Mouse (Mus musculus): Measurements from ENCODE around the gene Crmp1. TPM values are rescaled to one million over a fixed set of nuclear protein-coding genes. Genes with fewer than 3 reads are reported as not detected.

The Crmp1 gene
- total and polyA plus RNA-seq, 3 experiments: not detected

GRCm38 (mm10) chr5:37227956-37228680, 13.6 kb upstream of the Crmp1 start:
- Histone ChIP-seq H3K27me3 (ENCODE audit: insufficient read depth, low read length) (no peaks in the 10 kb centered on the region), H3K36me3 (replicated peaks) (no peaks in the 10 kb centered on the region), H3K4me3 (ENCODE audit: low read depth, low read length) (no peak overlapping the region), H3K4me1 (ENCODE audit: insufficient read depth, low read depth, low read length) (no peaks in the 10 kb centered on the region), H3K9me3 (replicated peaks) (peaks cover 13% of the 10 kb centered on the region)
- DNase-seq (ENCODE audit: low spot score): no peak
- no peak for TF ChIP-seq GATA2 (IDR thresholded peaks at IDR 0.05; ENCODE audit: borderline replicate concordance, low read depth, low read length)
- no peak for TF ChIP-seq POLR2AphosphoS5 (IDR thresholded peaks at IDR 0.05; ENCODE audit: insufficient replicate concordance, low read depth, low read length)
- TF ChIP-seq TAL1 (conservative IDR thresholded peaks at IDR 0.05; ENCODE audit: low read depth, low read length): no peak
- no peak for ATAC-seq (ENCODE audit: extremely low read depth, insufficient number of reproducible peaks, low FRiP score, poor library complexity, severe bottlenecking)

GRCm38 (mm10) chr5:37228894-37229293, 12.8 kb upstream of the Crmp1 start:
- DNase-seq (ENCODE audit: low spot score) (no peak), ATAC-seq (ENCODE audit: extremely low read depth, insufficient number of reproducible peaks, low FRiP score, poor library complexity, severe bottlenecking) (no peak)
- Histone ChIP-seq H3K4me3 (ENCODE audit: low read depth, low read length) (no peak overlapping the region), H3K9me3 (replicated peaks) (peaks cover 15% of the 10 kb centered on the region), H3K4me1 (ENCODE audit: insufficient read depth, low read depth, low read length) (no peaks in the 10 kb centered on the region), H3K27me3 (ENCODE audit: insufficient read depth, low read length) (no peaks in the 10 kb centered on the region), H3K36me3 (replicated peaks) (no peaks in the 10 kb centered on the region)
- TF ChIP-seq GATA1 (IDR thresholded peaks at IDR 0.05; ENCODE audit: borderline replicate concordance, low read length) (no peak), GATA2 (IDR thresholded peaks at IDR 0.05; ENCODE audit: borderline replicate concordance, low read depth, low read length) (no peak), TAL1 (conservative IDR thresholded peaks at IDR 0.05; ENCODE audit: low read depth, low read length) (no peak), POLR2AphosphoS5 (IDR thresholded peaks at IDR 0.05; ENCODE audit: insufficient replicate concordance, low read depth, low read length) (no peak), CTCF (IDR thresholded peaks at IDR 0.05; ENCODE audit: low read depth, low read length) (no peak)

GRCm38 (mm10) chr5:37233010-37233557, 8.7 kb upstream of the Crmp1 start:
- Histone ChIP-seq H3K36me3 (replicated peaks) (no peaks in the 10 kb centered on the region), H3K4me3 (ENCODE audit: low read depth, low read length) (no peak overlapping the region), H3K9me3 (replicated peaks) (peaks cover 22% of the 10 kb centered on the region), H3K27me3 (ENCODE audit: insufficient read depth, low read length) (no peaks in the 10 kb centered on the region), H3K4me1 (ENCODE audit: insufficient read depth, low read depth, low read length) (no peaks in the 10 kb centered on the region)
- TF ChIP-seq CTCF (IDR thresholded peaks at IDR 0.05; ENCODE audit: low read depth, low read length) (no peak), GATA2 (IDR thresholded peaks at IDR 0.05; ENCODE audit: borderline replicate concordance, low read depth, low read length) (no peak), TAL1 (conservative IDR thresholded peaks at IDR 0.05; ENCODE audit: low read depth, low read length) (no peak), POLR2AphosphoS5 (IDR thresholded peaks at IDR 0.05; ENCODE audit: insufficient replicate concordance, low read depth, low read length) (no peak), GATA1 (IDR thresholded peaks at IDR 0.05; ENCODE audit: borderline replicate concordance, low read length) (no peak)
- no peak for ATAC-seq (ENCODE audit: extremely low read depth, insufficient number of reproducible peaks, low FRiP score, poor library complexity, severe bottlenecking)
- DNase-seq (ENCODE audit: low spot score): no peak

GRCm38 (mm10) chr5:37238654-37239053, 3.1 kb upstream of the Crmp1 start:
- Histone ChIP-seq H3K4me1 (ENCODE audit: insufficient read depth, low read depth, low read length) (no peaks in the 10 kb centered on the region), H3K9me3 (replicated peaks) (peaks cover 48% of the 10 kb centered on the region), H3K36me3 (replicated peaks) (no peaks in the 10 kb centered on the region), H3K4me3 (ENCODE audit: low read depth, low read length) (no peak overlapping the region), H3K27me3 (ENCODE audit: insufficient read depth, low read length) (no peaks in the 10 kb centered on the region)
- no peak for TF ChIP-seq GATA1 (IDR thresholded peaks at IDR 0.05; ENCODE audit: borderline replicate concordance, low read length)
- TF ChIP-seq CTCF (IDR thresholded peaks at IDR 0.05; ENCODE audit: low read depth, low read length): no peak
- TF ChIP-seq GATA2 (IDR thresholded peaks at IDR 0.05; ENCODE audit: borderline replicate concordance, low read depth, low read length): no peak
- no peak for TF ChIP-seq TAL1 (conservative IDR thresholded peaks at IDR 0.05; ENCODE audit: low read depth, low read length)
- no peak for TF ChIP-seq POLR2AphosphoS5 (IDR thresholded peaks at IDR 0.05; ENCODE audit: insufficient replicate concordance, low read depth, low read length)
- ATAC-seq (ENCODE audit: extremely low read depth, insufficient number of reproducible peaks, low FRiP score, poor library complexity, severe bottlenecking) (no peak), DNase-seq (ENCODE audit: low spot score) (no peak)

- Histone ChIP-seq H3K4me3 (ENCODE audit: low read depth, low read length) (no peak overlapping the region), H3K36me3 (replicated peaks) (no peaks in the 10 kb centered on the region), H3K4me1 (ENCODE audit: insufficient read depth, low read depth, low read length) (no peaks in the 10 kb centered on the region), H3K9me3 (replicated peaks) (peaks cover 62% of the 10 kb centered on the region), H3K27me3 (ENCODE audit: insufficient read depth, low read length) (no peaks in the 10 kb centered on the region)
- TF ChIP-seq GATA1 (IDR thresholded peaks at IDR 0.05; ENCODE audit: borderline replicate concordance, low read length) (no peak), CTCF (IDR thresholded peaks at IDR 0.05; ENCODE audit: low read depth, low read length) (no peak), GATA2 (IDR thresholded peaks at IDR 0.05; ENCODE audit: borderline replicate concordance, low read depth, low read length) (no peak), POLR2AphosphoS5 (IDR thresholded peaks at IDR 0.05; ENCODE audit: insufficient replicate concordance, low read depth, low read length) (no peak), TAL1 (conservative IDR thresholded peaks at IDR 0.05; ENCODE audit: low read depth, low read length) (no peak)
- ATAC-seq (ENCODE audit: extremely low read depth, insufficient number of reproducible peaks, low FRiP score, poor library complexity, severe bottlenecking) (no peak), DNase-seq (ENCODE audit: low spot score) (no peak)
Measured at GRCm38 (mm10) chr5:37240550-37240949, 1.2 kb upstream of the Crmp1 start.

GRCm38 (mm10) chr5:37241224-37241623, 516 bp upstream of the Crmp1 start:
- TF ChIP-seq TAL1 (conservative IDR thresholded peaks at IDR 0.05; ENCODE audit: low read depth, low read length) (no peak), POLR2AphosphoS5 (IDR thresholded peaks at IDR 0.05; ENCODE audit: insufficient replicate concordance, low read depth, low read length) (no peak), CTCF (IDR thresholded peaks at IDR 0.05; ENCODE audit: low read depth, low read length) (no peak), GATA2 (IDR thresholded peaks at IDR 0.05; ENCODE audit: borderline replicate concordance, low read depth, low read length) (no peak), GATA1 (IDR thresholded peaks at IDR 0.05; ENCODE audit: borderline replicate concordance, low read length) (no peak)
- Histone ChIP-seq H3K4me3 (ENCODE audit: low read depth, low read length) (peak overlapping the region; percentile 13; the same call in 1 of the 2 replicates), H3K36me3 (replicated peaks) (no peaks in the 10 kb centered on the region), H3K9me3 (replicated peaks) (peaks cover 65% of the 10 kb centered on the region), H3K4me1 (ENCODE audit: insufficient read depth, low read depth, low read length) (no peaks in the 10 kb centered on the region), H3K27me3 (ENCODE audit: insufficient read depth, low read length) (no peaks in the 10 kb centered on the region)
- ATAC-seq (ENCODE audit: extremely low read depth, insufficient number of reproducible peaks, low FRiP score, poor library complexity, severe bottlenecking): no peak
- DNase-seq (ENCODE audit: low spot score): no peak
